Mouse (Mus musculus): ENCODE results near the gene Arl2bp. TPM values are rescaled to one million over a fixed set of nuclear protein-coding genes. Genes with fewer than 3 reads are reported as not detected.

Gene Arl2bp
- polyA plus RNA-seq, 1 experiment: 443 TPM

DNA sequence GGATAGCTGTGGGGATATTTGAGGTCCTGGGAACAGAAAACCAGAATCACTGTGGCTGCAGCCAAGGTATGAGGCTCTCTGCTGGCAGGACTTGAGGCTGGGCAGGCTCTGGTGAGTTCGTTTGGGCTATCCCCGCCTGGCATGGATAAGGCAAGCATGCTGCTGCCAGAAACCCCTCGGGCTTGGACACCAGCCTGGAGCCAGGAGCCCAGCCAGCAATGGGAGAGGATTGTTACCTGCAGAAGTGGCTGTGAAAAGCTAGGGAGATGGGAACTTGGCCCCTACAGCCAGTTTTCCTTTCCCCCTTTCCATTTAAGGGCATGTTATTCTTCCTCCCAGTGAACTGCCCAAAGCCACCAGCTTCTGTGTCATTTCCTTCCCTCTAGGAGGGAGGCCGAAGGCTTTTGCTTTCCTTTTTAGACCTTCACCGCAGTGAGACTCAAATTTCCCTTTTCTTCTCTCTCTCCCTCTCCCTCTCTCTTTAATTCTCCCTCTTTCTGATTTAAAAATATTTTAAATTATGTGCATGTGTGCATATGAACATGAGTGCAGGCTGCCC, 44.8 kb downstream of the Arl2bp start:
- no peak overlapping the region for H3K4me3 ChIP-seq (ENCODE audit: control insufficient read depth, low read depth, low read length)
- no peak for TF ChIP-seq CTCF (IDR thresholded peaks at IDR 0.05; ENCODE audit: control insufficient read depth, insufficient read depth, insufficient replicate concordance, low read depth, low read length)
- TF ChIP-seq POLR2A (IDR thresholded peaks at IDR 0.05; ENCODE audit: control insufficient read depth, low read depth, low read length): no peak
- no peaks in the 10 kb centered on the region for H3K27me3 ChIP-seq (ENCODE audit: control insufficient read depth, insufficient read depth, low read length)
- H3K27ac ChIP-seq (ENCODE audit: control insufficient read depth, insufficient read depth, low read depth, low read length): no peak overlapping the region
- H3K4me1 ChIP-seq (ENCODE audit: control insufficient read depth, insufficient read depth, low read length): peaks cover 2% of the 10 kb centered on the region
- H3K36me3 ChIP-seq (ENCODE audit: control insufficient read depth, insufficient read depth, low read length): no peaks in the 10 kb centered on the region

DNA sequence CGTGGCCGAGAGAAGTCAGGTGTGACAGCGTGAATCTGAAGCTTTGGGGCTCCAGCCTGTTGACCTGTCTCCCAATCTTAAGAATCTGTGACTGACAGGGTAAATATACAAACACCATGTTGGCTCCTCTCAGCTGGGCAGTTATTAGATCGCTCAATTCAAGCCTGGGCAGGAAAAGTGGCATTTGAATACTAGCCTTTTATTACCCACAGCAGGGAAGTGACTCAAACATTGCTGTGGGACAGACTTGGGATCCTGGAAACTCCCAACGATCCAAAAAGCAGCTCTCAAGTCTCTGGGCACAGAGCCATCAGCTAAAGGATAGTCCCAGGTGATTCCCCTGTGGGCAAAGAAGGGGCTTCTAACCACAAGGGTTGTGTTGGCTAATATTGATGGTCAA, 48.2 kb downstream of the Arl2bp start:
- no peaks in the 10 kb centered on the region for H3K27me3 ChIP-seq (ENCODE audit: control insufficient read depth, insufficient read depth, low read length)
- TF ChIP-seq CTCF (IDR thresholded peaks at IDR 0.05; ENCODE audit: control insufficient read depth, insufficient read depth, insufficient replicate concordance, low read depth, low read length): no peak
- no peak overlapping the region for H3K27ac ChIP-seq (ENCODE audit: control insufficient read depth, insufficient read depth, low read depth, low read length)
- H3K4me1 ChIP-seq (ENCODE audit: control insufficient read depth, insufficient read depth, low read length): no peaks in the 10 kb centered on the region; the same call in 1 of the 2 replicates
- no peaks in the 10 kb centered on the region for H3K36me3 ChIP-seq (ENCODE audit: control insufficient read depth, insufficient read depth, low read length)
- no peak overlapping the region for H3K4me3 ChIP-seq (ENCODE audit: control insufficient read depth, low read depth, low read length)

- TF ChIP-seq CTCF (IDR thresholded peaks at IDR 0.05; ENCODE audit: control insufficient read depth, insufficient read depth, insufficient replicate concordance, low read depth, low read length) (no peak), POLR2A (IDR thresholded peaks at IDR 0.05; ENCODE audit: control insufficient read depth, low read depth, low read length) (no peak)
- H3K4me1 ChIP-seq (ENCODE audit: control insufficient read depth, insufficient read depth, low read length): no peaks in the 10 kb centered on the region; the same call in 1 of the 2 replicates
- H3K4me3 ChIP-seq (ENCODE audit: control insufficient read depth, low read depth, low read length): no peak overlapping the region
- no peaks in the 10 kb centered on the region for H3K27me3 ChIP-seq (ENCODE audit: control insufficient read depth, insufficient read depth, low read length)
- H3K36me3 ChIP-seq (ENCODE audit: control insufficient read depth, insufficient read depth, low read length): no peaks in the 10 kb centered on the region
- H3K27ac ChIP-seq (ENCODE audit: control insufficient read depth, insufficient read depth, low read depth, low read length): no peak overlapping the region
Measured at GRCm38 (mm10) chr8:94715871-94716270, 49.5 kb downstream of the Arl2bp start.

- Histone ChIP-seq H3K36me3 (ENCODE audit: control insufficient read depth, insufficient read depth, low read length) (no peaks in the 10 kb centered on the region), H3K4me1 (ENCODE audit: control insufficient read depth, insufficient read depth, low read length) (no peaks in the 10 kb centered on the region), H3K27ac (ENCODE audit: control insufficient read depth, insufficient read depth, low read depth, low read length) (no peak overlapping the region), H3K27me3 (ENCODE audit: control insufficient read depth, insufficient read depth, low read length) (no peaks in the 10 kb centered on the region), H3K4me3 (ENCODE audit: control insufficient read depth, low read depth, low read length) (no peak overlapping the region)
- TF ChIP-seq CTCF (IDR thresholded peaks at IDR 0.05; ENCODE audit: control insufficient read depth, insufficient read depth, insufficient replicate concordance, low read depth, low read length): no peak
- no peak for TF ChIP-seq POLR2A (IDR thresholded peaks at IDR 0.05; ENCODE audit: control insufficient read depth, low read depth, low read length)
Measured at GRCm38 (mm10) chr8:94716841-94717240, 50.4 kb downstream of the Arl2bp start.

Other genes starting within 250 kb of the Arl2bp start
- 7.3 and 8.2 TPM in 2 replicates for gene Nlrc5, start 232.2 kb upstream of the Arl2bp start, polyA plus RNA-seq (2012; rRNA removed)
- 3.1 and 4.2 TPM in 2 replicates for gene Cpne2, start 133.6 kb upstream of the Arl2bp start, polyA plus RNA-seq (2012; rRNA removed)
- 20.3 and 24.1 TPM in 2 replicates for gene Rspry1, start 64.7 kb upstream of the Arl2bp start, polyA plus RNA-seq (2012; rRNA removed)
- 25.1 TPM in 2 replicates for gene Fam192a, start 64.6 kb upstream of the Arl2bp start, polyA plus RNA-seq (2012; rRNA removed)
- gene Pllp, start 29.7 kb downstream of the Arl2bp start, polyA plus RNA-seq (2012; rRNA removed): 0.65 and 2.8 TPM in 2 replicates
- 9.5 and 10.1 TPM in 2 replicates for gene Ccl22, start 79.0 kb downstream of the Arl2bp start, polyA plus RNA-seq (2012; rRNA removed)
- 5.4 and 6.4 TPM in 2 replicates for gene Cx3cl1, start 105.4 kb downstream of the Arl2bp start, polyA plus RNA-seq (2012; rRNA removed)
- gene Ccl17, start 143.9 kb downstream of the Arl2bp start, polyA plus RNA-seq (2012; rRNA removed): 2.0 and 2.7 TPM in 2 replicates
- 52.1 and 74.1 TPM in 2 replicates for gene Coq9, start 171.7 kb downstream of the Arl2bp start, polyA plus RNA-seq (2012; rRNA removed)
- gene Ciapin1, start 171.8 kb downstream of the Arl2bp start, polyA plus RNA-seq (2012; rRNA removed): 58.3 and 77.3 TPM in 2 replicates
- gene Polr2c, start 190.8 kb downstream of the Arl2bp start, polyA plus RNA-seq (2012; rRNA removed): 54.8 and 58.9 TPM in 2 replicates
- 1.5 and 1.6 TPM in 2 replicates for gene Dok4, start 209.7 kb downstream of the Arl2bp start, polyA plus RNA-seq (2012; rRNA removed)

Measured in testis, adult 2 months (tissue).